Mouse (Mus musculus): Measurements from ENCODE around the gene Myl6. TPM values are rescaled to one million over a fixed set of nuclear protein-coding genes. Genes with fewer than 3 reads are reported as not detected.

Gene Myl6
- polyA plus RNA-seq, 1 experiment = 451 TPM

DNA sequence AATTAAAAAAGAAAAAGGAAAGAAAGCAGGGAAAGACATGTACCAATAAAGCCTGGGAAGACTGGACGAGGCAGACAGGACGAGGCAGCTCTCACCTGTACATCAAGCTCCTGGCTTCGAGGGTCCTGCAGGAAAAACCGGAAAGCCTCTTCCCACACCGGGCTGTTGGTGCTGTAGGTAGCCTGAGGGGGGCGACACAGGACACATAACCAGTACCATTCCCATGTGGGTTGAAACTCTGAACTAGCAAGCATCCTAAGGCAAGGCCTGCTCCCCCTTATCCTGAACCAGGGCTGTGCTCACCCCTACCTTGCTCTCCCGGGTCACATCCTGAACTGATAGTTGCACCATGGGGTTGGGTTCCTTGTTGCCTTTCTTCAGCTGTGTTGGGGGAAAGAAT lies 24.9 kb upstream of the Myl6 start:
- H3K27ac ChIP-seq (ENCODE audit: insufficient read depth, low read length) = no peak overlapping the region
- WGBS = 80% methylated on average over 7 of the region's 7 CpGs
- H3K4me1 ChIP-seq (ENCODE audit: control insufficient read depth, insufficient read depth, insufficient read length) = no peaks in the 10 kb centered on the region
- H3K4me3 ChIP-seq (ENCODE audit: extremely low read depth, insufficient read depth, insufficient read length) = no peak overlapping the region
- peaks cover 69% of the 10 kb centered on the region for H3K36me3 ChIP-seq (ENCODE audit: control insufficient read depth, insufficient read depth, low read length)
- no peaks in the 10 kb centered on the region for H3K27me3 ChIP-seq (ENCODE audit: control insufficient read depth, insufficient read depth, low read length)
- no peak for TF ChIP-seq POLR2A (IDR thresholded peaks at IDR 0.05; ENCODE audit: low read depth, low read length)
- TF ChIP-seq CTCF (IDR thresholded peaks at IDR 0.05; ENCODE audit: extremely low read depth, insufficient read depth, insufficient read length, insufficient replicate concordance) = peak; percentile 60; the same call in 1 of the 2 replicates
- peak in 1 of 2 experiments; percentile 39 for DNase-seq (ENCODE audit: low read depth in 1 of 2, low spot score in 2 of 2)

DNA sequence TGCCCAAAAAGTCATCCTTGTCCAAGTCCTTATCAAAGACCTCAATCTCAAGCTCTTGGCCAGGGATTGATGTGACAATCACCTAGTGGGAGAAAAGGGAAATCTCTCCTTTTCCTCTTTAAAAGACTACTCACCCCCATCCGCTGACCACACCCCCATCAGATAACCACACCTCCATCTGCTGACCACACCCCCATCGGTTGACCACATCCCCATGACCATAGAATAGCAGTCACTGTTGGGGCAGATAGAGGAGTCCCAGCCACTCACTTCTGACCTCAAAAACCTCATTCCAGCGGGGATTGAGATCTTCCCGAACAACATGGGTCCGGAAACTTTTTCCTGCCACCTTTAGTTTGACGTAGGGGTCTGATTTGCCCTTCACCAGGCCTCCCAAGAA lies 22.7 kb upstream of the Myl6 start:
- H3K4me1 ChIP-seq (ENCODE audit: control insufficient read depth, insufficient read depth, insufficient read length) = no peaks in the 10 kb centered on the region
- H3K27ac ChIP-seq (ENCODE audit: insufficient read depth, low read length) = no peak overlapping the region
- H3K36me3 ChIP-seq (ENCODE audit: control insufficient read depth, insufficient read depth, low read length) = peaks cover 77% of the 10 kb centered on the region
- TF ChIP-seq POLR2A (IDR thresholded peaks at IDR 0.05; ENCODE audit: low read depth, low read length) (no peak), CTCF (IDR thresholded peaks at IDR 0.05; ENCODE audit: extremely low read depth, insufficient read depth, insufficient read length, insufficient replicate concordance) (no peak)
- H3K27me3 ChIP-seq (ENCODE audit: control insufficient read depth, insufficient read depth, low read length) = no peaks in the 10 kb centered on the region
- no peak for DNase-seq (ENCODE audit: low read depth in 1 of 2, low spot score in 2 of 2)
- no peak overlapping the region for H3K4me3 ChIP-seq (ENCODE audit: extremely low read depth, insufficient read depth, insufficient read length)
- 63% methylated on average over 6 of the region's 6 CpGs for WGBS

DNA sequence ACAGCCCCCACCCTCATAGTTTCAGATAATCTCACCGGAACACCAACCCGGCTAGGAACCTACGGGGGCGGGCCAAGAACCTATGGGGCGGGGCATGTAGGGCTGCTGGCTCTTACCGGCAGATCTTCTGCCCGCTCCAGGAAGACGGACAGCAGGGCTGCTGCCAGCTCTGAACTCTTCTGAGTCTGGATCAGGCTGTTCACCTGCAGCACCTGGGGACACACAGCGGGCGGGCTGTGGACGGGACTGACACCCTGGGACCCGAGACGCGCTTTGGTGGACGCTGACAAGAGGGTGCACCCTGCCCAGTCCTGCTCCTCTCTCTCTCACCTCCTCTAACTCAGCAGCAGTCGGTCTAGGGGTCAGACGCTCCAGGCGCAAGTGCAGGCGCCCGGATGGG lies 22.1 kb upstream of the Myl6 start:
- peaks cover 78% of the 10 kb centered on the region for H3K36me3 ChIP-seq (ENCODE audit: control insufficient read depth, insufficient read depth, low read length)
- no peak for DNase-seq (ENCODE audit: low read depth in 1 of 2, low spot score in 2 of 2)
- TF ChIP-seq CTCF (IDR thresholded peaks at IDR 0.05; ENCODE audit: extremely low read depth, insufficient read depth, insufficient read length, insufficient replicate concordance) (no peak), POLR2A (IDR thresholded peaks at IDR 0.05; ENCODE audit: low read depth, low read length) (no peak)
- H3K27ac ChIP-seq (ENCODE audit: insufficient read depth, low read length) = no peak overlapping the region
- H3K27me3 ChIP-seq (ENCODE audit: control insufficient read depth, insufficient read depth, low read length) = no peaks in the 10 kb centered on the region
- WGBS = 92% methylated on average over 20 of the region's 20 CpGs
- H3K4me3 ChIP-seq (ENCODE audit: extremely low read depth, insufficient read depth, insufficient read length) = no peak overlapping the region
- H3K4me1 ChIP-seq (ENCODE audit: control insufficient read depth, insufficient read depth, insufficient read length) = no peaks in the 10 kb centered on the region

DNA sequence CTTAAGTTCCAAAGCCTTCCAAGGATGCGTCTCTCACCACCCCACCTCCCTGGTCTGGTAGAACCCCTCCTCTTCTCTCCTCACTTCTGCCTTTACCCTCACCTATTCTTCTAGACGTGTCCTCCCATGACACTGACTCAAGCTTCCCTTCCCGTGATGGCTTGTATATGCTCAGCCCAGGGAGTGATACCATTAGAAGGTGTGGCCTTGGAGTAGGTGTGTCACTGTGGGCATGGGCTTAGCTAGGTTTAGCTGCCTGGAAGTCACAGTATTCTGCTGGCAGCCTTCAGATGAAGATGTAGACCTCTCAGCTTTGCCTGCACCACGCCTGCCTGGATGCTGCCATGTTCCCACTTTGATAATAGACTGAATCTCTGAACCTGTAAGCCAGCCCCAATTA lies 21.1 kb upstream of the Myl6 start:
- Histone ChIP-seq H3K36me3 (ENCODE audit: control insufficient read depth, insufficient read depth, low read length) (peaks cover 78% of the 10 kb centered on the region), H3K4me1 (ENCODE audit: control insufficient read depth, insufficient read depth, insufficient read length) (no peaks in the 10 kb centered on the region), H3K4me3 (ENCODE audit: extremely low read depth, insufficient read depth, insufficient read length) (no peak overlapping the region), H3K27ac (ENCODE audit: insufficient read depth, low read length) (no peak overlapping the region), H3K27me3 (ENCODE audit: control insufficient read depth, insufficient read depth, low read length) (no peaks in the 10 kb centered on the region)
- no peak for DNase-seq (ENCODE audit: low read depth in 1 of 2, low spot score in 2 of 2)
- WGBS = 88% methylated on average over 4 of the region's 4 CpGs
- TF ChIP-seq CTCF (IDR thresholded peaks at IDR 0.05; ENCODE audit: extremely low read depth, insufficient read depth, insufficient read length, insufficient replicate concordance) = no peak
- no peak for TF ChIP-seq POLR2A (IDR thresholded peaks at IDR 0.05; ENCODE audit: low read depth, low read length)

DNA sequence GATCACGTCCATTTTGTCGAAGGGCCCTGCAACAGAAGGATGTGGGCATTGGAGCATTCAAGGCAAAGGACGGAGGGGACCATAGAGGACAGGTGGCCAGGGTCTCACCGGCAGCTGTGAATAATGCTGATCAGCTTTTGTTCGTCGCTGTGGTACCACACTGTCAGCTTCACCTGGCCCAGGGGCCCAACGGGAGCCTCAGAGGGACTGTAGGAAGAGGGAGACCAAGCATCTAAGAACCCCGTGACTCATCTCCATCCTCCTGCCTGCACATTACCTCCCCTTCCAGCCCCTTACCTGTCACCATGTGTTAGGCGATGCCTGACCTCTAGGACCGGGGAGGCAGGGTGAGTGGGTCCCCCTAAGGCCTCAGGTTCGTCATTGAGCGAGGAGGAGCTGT lies 17.8 kb upstream of the Myl6 start:
- WGBS = 95% methylated on average over 12 of the region's 12 CpGs
- peaks cover 55% of the 10 kb centered on the region for H3K36me3 ChIP-seq (ENCODE audit: control insufficient read depth, insufficient read depth, low read length)
- TF ChIP-seq POLR2A (IDR thresholded peaks at IDR 0.05; ENCODE audit: low read depth, low read length) (no peak), CTCF (IDR thresholded peaks at IDR 0.05; ENCODE audit: extremely low read depth, insufficient read depth, insufficient read length, insufficient replicate concordance) (no peak)

DNA sequence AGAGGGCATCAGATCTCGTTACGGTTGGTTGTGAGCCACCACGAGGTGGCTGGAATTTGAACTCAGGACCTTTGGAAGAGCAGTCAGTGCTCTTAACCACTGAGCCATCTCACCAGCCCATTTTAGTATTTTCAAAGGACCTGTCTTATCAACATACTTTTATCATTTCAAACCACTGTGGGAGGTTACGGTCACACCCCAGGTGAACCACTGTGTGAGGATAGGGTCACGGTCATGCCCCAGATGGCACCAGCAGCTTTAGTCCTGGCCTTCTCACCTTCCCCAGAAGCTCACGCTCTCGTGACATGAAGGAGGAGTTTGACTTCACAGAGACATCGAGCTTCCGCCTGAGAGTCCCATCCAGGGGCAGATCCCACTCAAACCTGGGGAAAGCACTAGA lies 17.2 kb upstream of the Myl6 start:
- H3K27me3 ChIP-seq (ENCODE audit: control insufficient read depth, insufficient read depth, low read length) = no peaks in the 10 kb centered on the region
- no peak overlapping the region for H3K4me3 ChIP-seq (ENCODE audit: extremely low read depth, insufficient read depth, insufficient read length)
- H3K27ac ChIP-seq (ENCODE audit: insufficient read depth, low read length) = no peak overlapping the region
- no peak for DNase-seq (ENCODE audit: low read depth in 1 of 2, low spot score in 2 of 2)
- WGBS = 90% methylated on average over 9 of the region's 9 CpGs
- TF ChIP-seq CTCF (IDR thresholded peaks at IDR 0.05; ENCODE audit: extremely low read depth, insufficient read depth, insufficient read length, insufficient replicate concordance) (no peak), POLR2A (IDR thresholded peaks at IDR 0.05; ENCODE audit: low read depth, low read length) (no peak)
- H3K4me1 ChIP-seq (ENCODE audit: control insufficient read depth, insufficient read depth, insufficient read length) = no peaks in the 10 kb centered on the region
- H3K36me3 ChIP-seq (ENCODE audit: control insufficient read depth, insufficient read depth, low read length) = peaks cover 50% of the 10 kb centered on the region

More for the DNA sequence above, 17.8 kb upstream of the Myl6 start:
- no peak for DNase-seq (ENCODE audit: low read depth in 1 of 2, low spot score in 2 of 2)
- H3K27ac ChIP-seq (ENCODE audit: insufficient read depth, low read length) = no peak overlapping the region
- no peaks in the 10 kb centered on the region for H3K27me3 ChIP-seq (ENCODE audit: control insufficient read depth, insufficient read depth, low read length)
- no peaks in the 10 kb centered on the region for H3K4me1 ChIP-seq (ENCODE audit: control insufficient read depth, insufficient read depth, insufficient read length)
- no peak overlapping the region for H3K4me3 ChIP-seq (ENCODE audit: extremely low read depth, insufficient read depth, insufficient read length)

DNA sequence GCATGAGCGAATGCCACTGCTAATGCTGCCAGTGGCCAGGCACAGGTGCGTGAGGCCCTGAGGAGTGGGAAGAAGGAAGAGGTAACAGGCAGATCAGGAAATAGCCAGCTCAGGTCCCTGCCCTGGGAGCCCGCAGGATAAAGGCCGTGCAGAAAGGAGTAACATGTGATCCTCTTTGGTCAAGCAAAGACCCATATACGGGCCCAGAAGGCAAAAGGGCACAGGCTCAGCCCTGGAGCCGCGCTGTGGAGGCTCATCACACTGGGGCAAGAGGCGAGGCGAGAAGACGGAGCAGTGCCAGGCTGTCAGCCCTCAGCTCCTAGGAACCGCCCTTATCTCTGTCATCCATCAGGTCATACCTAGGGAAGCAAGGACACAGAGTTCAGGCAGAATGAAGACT lies 16.4 kb upstream of the Myl6 start:
- TF ChIP-seq CTCF (IDR thresholded peaks at IDR 0.05; ENCODE audit: extremely low read depth, insufficient read depth, insufficient read length, insufficient replicate concordance) (no peak), POLR2A (IDR thresholded peaks at IDR 0.05; ENCODE audit: low read depth, low read length) (no peak)
- Histone ChIP-seq H3K4me3 (ENCODE audit: extremely low read depth, insufficient read depth, insufficient read length) (no peak overlapping the region), H3K36me3 (ENCODE audit: control insufficient read depth, insufficient read depth, low read length) (peaks cover 42% of the 10 kb centered on the region), H3K27me3 (ENCODE audit: control insufficient read depth, insufficient read depth, low read length) (no peaks in the 10 kb centered on the region), H3K4me1 (ENCODE audit: control insufficient read depth, insufficient read depth, insufficient read length) (no peaks in the 10 kb centered on the region), H3K27ac (ENCODE audit: insufficient read depth, low read length) (no peak overlapping the region)
- no peak for DNase-seq (ENCODE audit: low read depth in 1 of 2, low spot score in 2 of 2)
- 97% methylated on average over 11 of the region's 11 CpGs for WGBS
